Comparison of ENCODE assay signal across 10 mouse cellular contexts in the genomic region with DNA sequence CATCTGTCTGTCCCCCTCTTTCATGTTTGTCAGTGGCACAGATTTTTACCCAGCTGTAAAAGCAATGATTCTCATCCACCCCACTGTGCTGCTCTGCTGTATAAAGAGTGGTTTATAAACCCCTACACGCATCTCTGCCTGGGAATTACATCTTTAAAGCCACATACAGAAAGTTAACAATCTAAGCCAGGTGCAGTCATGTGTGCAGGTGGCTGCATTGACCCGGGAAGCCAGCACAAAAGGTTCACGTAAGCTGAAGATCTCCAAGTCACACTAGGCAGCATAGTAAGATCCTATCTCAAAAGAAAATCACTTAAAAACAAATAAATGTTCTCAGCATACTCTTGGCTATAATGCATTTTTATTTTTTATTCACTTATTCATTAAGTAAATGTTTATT. TPM values are rescaled to one million over a fixed set of nuclear protein-coding genes. Genes with fewer than 3 reads are reported as not detected.
A peak's percentile ranks its signal among the peaks of the same experiment; 100 is the strongest.
DNase-seq lines count a peak whose midpoint lies in the region; ATAC-seq and TF ChIP-seq lines count a peak whose summit lies in the region.
"Had no signal": no experiment of that assay in that cellular context is flagged by ENCODE, and none has a peak within 500 bp of the region (broad histone marks: within the 10 kb centered on the region; RNA-seq: fewer than 3 reads in every experiment).

No protein-coding gene starts in this region.

- DNase-seq in heart, embryonic 10.5 days (ENCODE audit: low spot score): no peak
- DNase-seq in heart, postnatal 25 days (ENCODE audit: low spot score): no peak
- DNase-seq in lung, adult 18-20 months: no peak
- DNase-seq in kidney, postnatal 0 days (ENCODE audit: low spot score): peak; percentile 43
- DNase-seq in spleen, postnatal 36 days (ENCODE audit: low spot score in 2 of 2): no peak
- no peak for DNase-seq in gastrocnemius, adult 2 months
- DNase-seq: cerebellum, adult 11 months; gastrocnemius, postnatal 10 days had no signal

- 75% methylated on average over 3 of the region's 3 CpGs for WGBS in heart, embryonic 10.5 days
- WGBS in lung, embryonic 16.5 days: 55% methylated on average over 3 of the region's 3 CpGs
- WGBS in kidney, postnatal 0 days: 29% methylated on average over 3 of the region's 3 CpGs
- 35% methylated on average over 3 of the region's 3 CpGs for WGBS in neural tube, embryonic 15.5 days

- no peak for ATAC-seq in lung, embryonic 16.5 days (ENCODE audit: low read depth)
- ATAC-seq in kidney, postnatal 0 days (replicated peaks; ENCODE audit: low FRiP score, low read depth): no peak; the same call in 1 of the 2 replicates
- no peak for ATAC-seq in neural tube, embryonic 15.5 days (ENCODE audit: low FRiP score)

- peaks cover 19% of the 10 kb centered on the region for H3K36me3 ChIP-seq in heart, embryonic 10.5 days
- peaks cover 9% of the 10 kb centered on the region for H3K36me3 ChIP-seq in lung, embryonic 16.5 days (ENCODE audit: control insufficient read depth, insufficient read depth, low read length)
- 0 out of 2 replicates have a peak, but pooled peaks cover 2% of the 10 kb centered on the region for H3K36me3 ChIP-seq in kidney, postnatal 0 days (ENCODE audit: insufficient read depth, low read length)
- peaks cover 9% of the 10 kb centered on the region for H3K36me3 ChIP-seq in neural tube, embryonic 15.5 days

- H3K9me3 ChIP-seq in heart, embryonic 10.5 days: no peaks in the 10 kb centered on the region
- no peaks in the 10 kb centered on the region for H3K9me3 ChIP-seq in lung, embryonic 16.5 days (ENCODE audit: control insufficient read depth, low read length)
- no peaks in the 10 kb centered on the region for H3K9me3 ChIP-seq in kidney, postnatal 0 days (replicated peaks; ENCODE audit: low read length)
- no peaks in the 10 kb centered on the region for H3K9me3 ChIP-seq in neural tube, embryonic 15.5 days (replicated peaks)

- peaks cover 6% of the 10 kb centered on the region for H3K4me1 ChIP-seq in heart, embryonic 10.5 days
- peaks cover 3% of the 10 kb centered on the region; the same call in 1 of the 2 replicates for H3K4me1 ChIP-seq in lung, embryonic 16.5 days (replicated peaks; ENCODE audit: control insufficient read depth, insufficient read depth, low read length)
- H3K4me1 ChIP-seq in kidney, postnatal 0 days (replicated peaks; ENCODE audit: insufficient read depth, low read length): peaks cover 4% of the 10 kb centered on the region; the same call in 1 of the 2 replicates
- H3K4me1 ChIP-seq in neural tube, embryonic 15.5 days: peaks cover 7% of the 10 kb centered on the region

- no peak overlapping the region for H3K9ac ChIP-seq in lung, embryonic 16.5 days (ENCODE audit: low read length)
- no peak overlapping the region for H3K9ac ChIP-seq in kidney, postnatal 0 days (ENCODE audit: low read depth, low read length)
- no peak overlapping the region for H3K9ac ChIP-seq in neural tube, embryonic 15.5 days (replicated peaks)

- H3K4me2 ChIP-seq in lung, embryonic 16.5 days (ENCODE audit: low read depth, low read length): peak overlapping the region; percentile 56; the same call in 1 of the 2 replicates
- H3K4me2 ChIP-seq in kidney, postnatal 0 days (ENCODE audit: low read length): peak overlapping the region; percentile 44
- peak overlapping the region; percentile 51; the same call in 1 of the 2 replicates for H3K4me2 ChIP-seq in neural tube, embryonic 15.5 days

- TF ChIP-seq CTCF in kidney, postnatal 0 days (IDR thresholded peaks at IDR 0.05; ENCODE audit: low read depth): no peak
- no peak for TF ChIP-seq CTCF in gastrocnemius, adult 2 months (IDR thresholded peaks at IDR 0.05)

- H3K4me3 ChIP-seq in heart, embryonic 10.5 days: peak overlapping the region; percentile 54
- H3K4me3 ChIP-seq in lung, embryonic 16.5 days (ENCODE audit: low read length): no peak overlapping the region
- H3K4me3 ChIP-seq in kidney, postnatal 0 days (replicated peaks; ENCODE audit: low read depth, low read length): no peak overlapping the region; the same call in 1 of the 2 replicates
- H3K4me3 ChIP-seq in neural tube, embryonic 15.5 days (replicated peaks): no peak overlapping the region
- no peak overlapping the region; the same call in 1 of the 2 replicates for H3K4me3 ChIP-seq in gastrocnemius, adult 2 months

- no peaks in the 10 kb centered on the region for H3K27me3 ChIP-seq in heart, embryonic 10.5 days (ENCODE audit: insufficient read depth, poor library complexity, severe bottlenecking)
- no peaks in the 10 kb centered on the region for H3K27me3 ChIP-seq in lung, embryonic 16.5 days (ENCODE audit: control insufficient read depth, insufficient read depth, low read depth, low read length)
- no peaks in the 10 kb centered on the region for H3K27me3 ChIP-seq in kidney, postnatal 0 days (ENCODE audit: insufficient read depth, low read length)
- no peaks in the 10 kb centered on the region for H3K27me3 ChIP-seq in neural tube, embryonic 15.5 days (replicated peaks)

- intact Hi-C loops in heart, postnatal 25 days (cut with DNase I): no loop called here
- intact Hi-C loops in gastrocnemius, adult 2 months (cut with DNase I): no loop called here

- H3K27ac ChIP-seq in heart, embryonic 10.5 days: no peak overlapping the region
- H3K27ac ChIP-seq in lung, embryonic 16.5 days (ENCODE audit: low read length): no peak overlapping the region
- H3K27ac ChIP-seq in kidney, postnatal 0 days: peak overlapping the region; percentile 32; the same call in 1 of the 2 replicates
- H3K27ac ChIP-seq in neural tube, embryonic 15.5 days (replicated peaks): no peak overlapping the region
- no peak overlapping the region for H3K27ac ChIP-seq in gastrocnemius, adult 2 months

RNA-seq across cellular contexts. Expression of a gene that starts 14.8 kb away (rescaled TPM):
- polyA plus RNA-seq in heart, embryonic 10.5 days (2016; fragmentation: Nextera tagmentation; extraction: Ambion mirVana): 12.2 and 12.9 TPM in 2 replicates
- total RNA-seq in heart, postnatal 25 days (2021): 10 to 100 TPM; 18.1 to 21.0 TPM
- 9.7 and 9.9 TPM in 2 replicates for polyA plus RNA-seq in lung, embryonic 16.5 days (2015; fragmentation: Nextera tagmentation; extraction: Ambion mirVana)
- 6.2 and 6.5 TPM in 2 replicates for polyA plus RNA-seq in kidney, postnatal 0 days (2015; fragmentation: Nextera tagmentation; extraction: Ambion mirVana)
- polyA plus RNA-seq in neural tube, embryonic 15.5 days (2015; fragmentation: Nextera tagmentation; extraction: Ambion mirVana): 8.2 and 10.9 TPM in 2 replicates
- total RNA-seq in gastrocnemius, adult 2 months (2021): 10 to 100 TPM; 14.0 to 14.6 TPM

RNA-seq across cellular contexts. Expression of a gene that starts 47.4 kb away (rescaled TPM):
- 410 and 531 TPM in 2 replicates for polyA plus RNA-seq in heart, embryonic 10.5 days (2016; fragmentation: Nextera tagmentation; extraction: Ambion mirVana)
- 100 to 1,000 TPM; 356 to 385 TPM for total RNA-seq in heart, postnatal 25 days (2021)
- polyA plus RNA-seq in lung, embryonic 16.5 days (2015; fragmentation: Nextera tagmentation; extraction: Ambion mirVana): 461 and 480 TPM in 2 replicates
- polyA plus RNA-seq in kidney, postnatal 0 days (2015; fragmentation: Nextera tagmentation; extraction: Ambion mirVana): 545 and 580 TPM in 2 replicates
- 484 and 500 TPM in 2 replicates for polyA plus RNA-seq in neural tube, embryonic 15.5 days (2015; fragmentation: Nextera tagmentation; extraction: Ambion mirVana)
- total RNA-seq in gastrocnemius, adult 2 months (2021): 100 to 1,000 TPM; 311 to 425 TPM

RNA-seq across cellular contexts. Expression of a gene that starts 47.4 kb away (rescaled TPM):
- 223 and 344 TPM in 2 replicates for polyA plus RNA-seq in heart, embryonic 10.5 days (2016; fragmentation: Nextera tagmentation; extraction: Ambion mirVana)
- 100 to 1,000 TPM; 830 to 856 TPM for total RNA-seq in heart, postnatal 25 days (2021)
- polyA plus RNA-seq in lung, embryonic 16.5 days (2015; fragmentation: Nextera tagmentation; extraction: Ambion mirVana): 123 and 131 TPM in 2 replicates
- 178 and 181 TPM in 2 replicates for polyA plus RNA-seq in kidney, postnatal 0 days (2015; fragmentation: Nextera tagmentation; extraction: Ambion mirVana)
- 160 and 161 TPM in 2 replicates for polyA plus RNA-seq in neural tube, embryonic 15.5 days (2015; fragmentation: Nextera tagmentation; extraction: Ambion mirVana)
- 100 to 1,000 TPM; 323 to 475 TPM for total RNA-seq in gastrocnemius, adult 2 months (2021)
